Mouse (Mus musculus) MEL (cell line): ENCODE results near the gene Slc17a5. TPM values are rescaled to one million over a fixed set of nuclear protein-coding genes. Genes with fewer than 3 reads are reported as not detected.
A peak's percentile ranks its signal among the peaks of the same experiment; 100 is the strongest.

Experiments
- DNase-seq: peaks from one replicate; pipeline ENCODE4 v3.0.0; 2011; ENCODE audit warnings: low read depth, low spot score
- H3K27ac ChIP-seq: 2 replicates; pipeline ENCODE4 v1.5.1; 2012; ENCODE audit warnings: low read depth, mild to moderate bottlenecking, control low read depth, low read length, moderate library complexity; ENCODE audit not compliant: control insufficient read depth
- H3K27me3 ChIP-seq, 2 experiments: fragments of 150-350 bp in 1 of 2; sonication (generic) in 1 of 2; 2 replicates each; pipeline ENCODE4 v1.6.1; 2012; ENCODE audit warnings: low read length in 2 of 2, mild to moderate bottlenecking in 2 of 2, improper control_type of control experiment in 1 of 2, moderate library complexity in 1 of 2; ENCODE audit not compliant: insufficient read depth in 2 of 2, control insufficient read depth in 1 of 2
- H3K36me3 ChIP-seq, 2 experiments: 2 replicates each; pipeline ENCODE4 v1.6.1; 2012 to 2014; ENCODE audit warnings: low read length in 2 of 2, improper control_type of control experiment in 1 of 2, inconsistent platforms in 1 of 2, mild to moderate bottlenecking in 1 of 2; ENCODE audit not compliant: insufficient read depth in 2 of 2, control insufficient read depth in 1 of 2
- H3K4me1 ChIP-seq, 2 experiments: fragments of 150-350 bp in 1 of 2; sonication (generic) in 1 of 2; 2 replicates each; pipeline ENCODE4 v1.6.1; 2012; ENCODE audit warnings: low read length in 2 of 2, improper control_type of control experiment in 1 of 2, mild to moderate bottlenecking in 1 of 2; ENCODE audit not compliant: insufficient read depth in 2 of 2, control insufficient read depth in 1 of 2
- H3K4me3 ChIP-seq, 2 experiments: fragments of 150-350 bp in 1 of 2; sonication (generic) in 1 of 2; 2 replicates each; pipeline ENCODE4 v1.5.1; 2012; ENCODE audit warnings: low read depth in 2 of 2, low read length in 2 of 2, mild to moderate bottlenecking in 2 of 2, moderate library complexity in 2 of 2, control low read depth in 1 of 2, improper control_type of control experiment in 1 of 2; ENCODE audit not compliant: control insufficient read depth in 1 of 2, insufficient read depth in 1 of 2
- H3K79me2 ChIP-seq: 2 replicates; pipeline ENCODE4 v1.6.1; 2012; ENCODE audit warnings: mild to moderate bottlenecking, low read length, moderate library complexity; ENCODE audit not compliant: control insufficient read depth, poor library complexity, insufficient read depth
- H3K9ac ChIP-seq: 2 replicates; pipeline ENCODE4 v1.6.1; 2012; ENCODE audit warnings: low read depth, mild to moderate bottlenecking, control low read depth, low read length, moderate library complexity; ENCODE audit not compliant: control insufficient read depth, poor library complexity, severe bottlenecking
- H3K9me3 ChIP-seq: fragments of 150-350 bp; sonication (generic); replicated peaks from 2 replicates; pipeline ENCODE4 v1.6.1; 2012; ENCODE audit warnings: mild to moderate bottlenecking, low read length, improper control_type of control experiment, moderate library complexity; ENCODE audit not compliant: insufficient read depth
- CHD2 ChIP-seq: IDR thresholded peaks from 2 replicates; pipeline ENCODE4 v1.6.1; 2011; ENCODE audit warnings: low read length, improper control_type of control experiment
- CTCF ChIP-seq, 3 experiments: IDR thresholded peaks in 2 of 3; conservative IDR thresholded peaks in 1 of 3; 2 replicates each; pipeline ENCODE4 v1.5.1; 2011 to 2012; ENCODE audit warnings: low read length in 3 of 3, low read depth in 2 of 3, mild to moderate bottlenecking in 2 of 3, improper control_type of control experiment in 1 of 3, inconsistent platforms in 1 of 3, mixed read lengths in 1 of 3, moderate library complexity in 1 of 3; ENCODE audit not compliant: control insufficient read depth in 1 of 3, insufficient read depth in 1 of 3, poor library complexity in 1 of 3, severe bottlenecking in 1 of 3
- E2F4 ChIP-seq: IDR thresholded peaks from 2 replicates; pipeline ENCODE4 v1.6.1; 2011; ENCODE audit warnings: low read depth, low read length, improper control_type of control experiment, borderline replicate concordance
- EP300 ChIP-seq, 2 experiments: IDR thresholded peaks; 2 replicates each; pipeline ENCODE4 v1.6.1; 2011; ENCODE audit warnings: improper control_type of control experiment in 2 of 2, low read length in 2 of 2, low read depth in 1 of 2, mild to moderate bottlenecking in 1 of 2
- GATA1 ChIP-seq: IDR thresholded peaks from 2 replicates; pipeline ENCODE4 v1.6.1; 2011; ENCODE audit warnings: low read depth, low read length, improper control_type of control experiment
- MYC ChIP-seq: IDR thresholded peaks from 2 replicates; pipeline ENCODE4 v1.6.1; 2011; ENCODE audit warnings: low read depth, mild to moderate bottlenecking, low read length, improper control_type of control experiment, moderate library complexity
- NELFE ChIP-seq: IDR thresholded peaks from 2 replicates; pipeline ENCODE4 v1.6.1; 2011; ENCODE audit warnings: low read depth, low read length, improper control_type of control experiment
- NRF1 ChIP-seq: IDR thresholded peaks from 2 replicates; pipeline ENCODE4 v1.6.1; 2014; ENCODE audit warnings: low read depth, mild to moderate bottlenecking, inconsistent platforms, low read length, improper control_type of control experiment, moderate library complexity; ENCODE audit not compliant: poor library complexity, insufficient read depth, severe bottlenecking
- POLR2AphosphoS5 ChIP-seq: IDR thresholded peaks from 2 replicates; pipeline ENCODE4 v1.6.1; 2012; ENCODE audit warnings: low read depth, borderline replicate concordance, mild to moderate bottlenecking, inconsistent platforms, low read length, moderate library complexity, mixed read lengths
- RAD21 ChIP-seq: IDR thresholded peaks from 2 replicates; pipeline ENCODE4 v1.6.1; 2011; ENCODE audit warnings: mild to moderate bottlenecking, low read depth, low read length, improper control_type of control experiment
- SIN3A ChIP-seq: IDR thresholded peaks from 2 replicates; pipeline ENCODE4 v1.6.1; 2012; ENCODE audit warnings: low read length, improper control_type of control experiment, inconsistent platforms
- SMC3 ChIP-seq: IDR thresholded peaks from 2 replicates; pipeline ENCODE4 v1.6.1; 2011; ENCODE audit warnings: low read depth, low read length, improper control_type of control experiment
- TAL1 ChIP-seq: IDR thresholded peaks from 2 replicates; pipeline ENCODE4 v1.6.1; 2012; ENCODE audit warnings: mild to moderate bottlenecking, inconsistent platforms, low read length, moderate library complexity, mixed read lengths
- TBP ChIP-seq: IDR thresholded peaks from 2 replicates; pipeline ENCODE4 v1.8.0; 2011; ENCODE audit warnings: low read depth, low read length, improper control_type of control experiment
- USF1 ChIP-seq: IDR thresholded peaks from 2 replicates; pipeline ENCODE4 v1.6.1; 2014; ENCODE audit warnings: low read depth, mild to moderate bottlenecking, inconsistent platforms, low read length, improper control_type of control experiment, moderate library complexity
- USF2 ChIP-seq, 2 experiments: IDR thresholded peaks; 2 replicates each; pipeline ENCODE4 v1.6.1; 2011 to 2012; ENCODE audit warnings: improper control_type of control experiment in 2 of 2, low read length in 2 of 2, borderline replicate concordance in 1 of 2, inconsistent platforms in 1 of 2, low read depth in 1 of 2, mild to moderate bottlenecking in 1 of 2; ENCODE audit not compliant: insufficient read depth in 1 of 2
- ZMIZ1 ChIP-seq: IDR thresholded peaks from 2 replicates; pipeline ENCODE4 v1.6.1; 2012; ENCODE audit warnings: low read depth, mild to moderate bottlenecking, inconsistent platforms, low read length, improper control_type of control experiment, moderate library complexity
- ZNF384 ChIP-seq: IDR thresholded peaks from 2 replicates; pipeline ENCODE4 v1.6.1; 2012; ENCODE audit warnings: low read depth, mild to moderate bottlenecking, inconsistent platforms, low read length, improper control_type of control experiment
- polyA plus RNA-seq, 2 experiments: library from polyadenylated mRNA; stranded (reverse) in 1 of 2; unstranded in 1 of 2; fragments of >175 nt in 1 of 2; fragments of >200 nt in 1 of 2; gene quantifications; 2 replicates each; pipeline versions ENCODE4 v1.2.1 to v1.2.4; 2012; ENCODE audit warnings: low replicate concordance in 2 of 2, low read depth in 1 of 2; ENCODE audit not compliant: insufficient read length in 2 of 2, insufficient read depth in 1 of 2, missing spikeins in 1 of 2
- total RNA-seq: library from RNA; depleted of rRNA; stranded (reverse); fragments of 300-350 nt; gene quantifications from 2 replicates; pipeline ENCODE4 v1.2.3, GENCODE M21; 2012

The Slc17a5 gene
- total and polyA plus RNA-seq, 3 experiments, result 3.5 to 4.1 TPM; not detected in 1

GRCm38 (mm10) chr9:78599927-78600326 is 12.1 kb upstream of the Slc17a5 start:
- no peak for TF ChIP-seq NELFE
- no peak for TF ChIP-seq ZMIZ1
- TF ChIP-seq USF2 (IDR thresholded peaks at IDR 0.05; ENCODE audit: borderline replicate concordance in 1 of 2, insufficient read depth in 1 of 2, low read depth in 1 of 2, low read length in 2 of 2), result no peak
- TF ChIP-seq NRF1, result no peak
- TF ChIP-seq EP300 (IDR thresholded peaks at IDR 0.05; ENCODE audit: low read depth in 1 of 2, low read length in 2 of 2), result no peak
- no peak for TF ChIP-seq SIN3A
- TF ChIP-seq E2F4, result no peak
- no peak for TF ChIP-seq MYC
- TF ChIP-seq ZNF384, result no peak
- no peak for TF ChIP-seq SMC3
- TF ChIP-seq CHD2, result no peak
- no peak for TF ChIP-seq TAL1
- TF ChIP-seq USF1, result no peak
- TF ChIP-seq POLR2AphosphoS5, result no peak
- Histone ChIP-seq H3K4me3 (no peak overlapping the region), H3K79me2 (no peaks in the 10 kb centered on the region), H3K4me1 (peaks cover 5 to 7% of the 10 kb centered on the region in 2 experiments), H3K9me3 (no peaks in the 10 kb centered on the region), H3K9ac (no peak overlapping the region), H3K36me3 (peaks cover 0 to 11% of the 10 kb centered on the region in 2 experiments; a peak in 2 of 4 replicates), H3K27me3 (peaks cover 7 to 10% of the 10 kb centered on the region in 2 experiments), H3K27ac (no peak overlapping the region)
- no peak for DNase-seq

DNA sequence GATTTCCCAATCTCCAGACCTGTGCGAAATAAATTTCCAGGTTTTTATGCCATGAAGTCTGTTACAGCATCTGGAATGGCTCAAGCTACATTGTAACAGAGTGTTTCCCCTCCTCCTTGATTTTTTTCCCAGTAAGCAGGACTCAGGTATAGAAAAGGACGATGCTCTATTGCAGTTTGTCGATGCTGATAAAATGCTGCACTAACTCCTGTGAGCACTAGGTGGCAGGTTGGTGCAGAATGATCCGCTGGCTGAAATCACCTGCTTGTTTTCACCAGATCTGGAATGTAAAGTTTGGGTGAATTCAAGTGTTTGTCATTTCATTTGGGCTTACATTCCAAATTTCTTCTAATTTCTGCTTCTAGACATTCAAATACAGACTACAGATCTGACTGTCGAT is 9.0 kb upstream of the Slc17a5 start:
- H3K36me3 ChIP-seq, result peaks cover 0 to 11% of the 10 kb centered on the region in 2 experiments; a peak in 2 of 4 replicates
- no peak overlapping the region for H3K27ac ChIP-seq
- no peak overlapping the region for H3K9ac ChIP-seq
- H3K4me1 ChIP-seq, result peaks cover 5 to 7% of the 10 kb centered on the region in 2 experiments
- peak; percentile 67 for DNase-seq
- no peak overlapping the region for H3K4me3 ChIP-seq
- H3K9me3 ChIP-seq, result no peaks in the 10 kb centered on the region
- no peaks in the 10 kb centered on the region for H3K79me2 ChIP-seq
- H3K27me3 ChIP-seq, result peaks cover 6 to 8% of the 10 kb centered on the region in 2 experiments
- TF ChIP-seq TBP (no peak), RAD21 (peak; percentile 54), CTCF (IDR thresholded peaks at IDR 0.05 in 2 of 3, conservative IDR thresholded peaks at IDR 0.05 in 1 of 3; ENCODE audit: control insufficient read depth in 1 of 3, insufficient read depth in 1 of 3, low read depth in 2 of 3, low read length in 3 of 3, poor library complexity in 1 of 3, severe bottlenecking in 1 of 3) (peak; percentile 67 to 88 (median 78)), GATA1 (0 out of 2 replicates have a peak, but pooled peaks have one; percentile 25), SMC3 (peak; percentile 55)
